ENCODE assay signal across 8 mouse cellular contexts in genomic region chr3:100916844-100917243, GRCm38 (mm10). TPM values are rescaled to one million over a fixed set of nuclear protein-coding genes. Genes with fewer than 3 reads are reported as not detected.
DNase-seq lines count a peak whose midpoint lies in the region; ATAC-seq and TF ChIP-seq lines count a peak whose summit lies in the region.

No protein-coding gene starts in this region.

- H3K4me2 ChIP-seq in midbrain, postnatal 0 days (ENCODE audit: low read depth, low read length, poor library complexity, severe bottlenecking) = no peak overlapping the region

- no peak overlapping the region for H3K4me3 ChIP-seq in midbrain, postnatal 0 days (ENCODE audit: low read depth, low read length)
- no peak overlapping the region for H3K4me3 ChIP-seq in midbrain, embryonic 10.5 days

- TF ChIP-seq CTCF in midbrain, postnatal 0 days (IDR thresholded peaks at IDR 0.05) = peak; percentile 82

- H3K4me1 ChIP-seq in midbrain, postnatal 0 days (ENCODE audit: insufficient read depth, low read length) = no peaks in the 10 kb centered on the region
- peaks cover 4% of the 10 kb centered on the region for H3K4me1 ChIP-seq in midbrain, embryonic 10.5 days

- no peak overlapping the region for H3K9ac ChIP-seq in midbrain, postnatal 0 days (replicated peaks; ENCODE audit: low read length, poor library complexity, severe bottlenecking)

- H3K27ac ChIP-seq in midbrain, postnatal 0 days (ENCODE audit: low read depth, low read length) = no peak overlapping the region
- no peak overlapping the region for H3K27ac ChIP-seq in midbrain, embryonic 10.5 days (replicated peaks)

- peak; percentile 39; the same call in 1 of the 2 replicates for ATAC-seq in frontal cortex, adult (ENCODE audit: low TSS enrichment)
- ATAC-seq in midbrain, postnatal 0 days (ENCODE audit: low FRiP score) = no peak

- H3K9me3 ChIP-seq in midbrain, postnatal 0 days (ENCODE audit: low read length) = no peaks in the 10 kb centered on the region
- no peaks in the 10 kb centered on the region for H3K9me3 ChIP-seq in midbrain, embryonic 10.5 days (replicated peaks)

- 17% methylated on average over 7 of the region's 7 CpGs for WGBS in midbrain, postnatal 0 days
- WGBS in midbrain, embryonic 10.5 days = 28% methylated on average over 7 of the region's 7 CpGs

- DNase-seq in frontal cortex, postnatal 10 days (ENCODE audit: low spot score in 2 of 2) = no peak
- DNase-seq in midbrain, postnatal 0 days (ENCODE audit: low spot score) = peak; percentile 83
- DNase-seq in midbrain, embryonic 10.5 days (ENCODE audit: low spot score) = no peak
- peak; percentile 80 for DNase-seq in embryo, embryonic 11 days
- peak; percentile 59 for DNase-seq in lung, postnatal 25 days (ENCODE audit: low spot score)
- DNase-seq in ovary, postnatal 10 days (ENCODE audit: low spot score) = no peak
- no peak for DNase-seq in urinary bladder, postnatal 4 days (ENCODE audit: low spot score in 2 of 2)

- H3K27me3 ChIP-seq in midbrain, postnatal 0 days (ENCODE audit: insufficient read depth, low read length) = no peaks in the 10 kb centered on the region
- no peaks in the 10 kb centered on the region for H3K27me3 ChIP-seq in midbrain, embryonic 10.5 days (ENCODE audit: low read depth, poor library complexity, severe bottlenecking)

- no peaks in the 10 kb centered on the region for H3K36me3 ChIP-seq in midbrain, postnatal 0 days (ENCODE audit: insufficient read depth, low read length)
- H3K36me3 ChIP-seq in midbrain, embryonic 10.5 days = no peaks in the 10 kb centered on the region

RNA-seq across cellular contexts. Expression of gene Trim45, which starts 5.2 kb away (rescaled TPM):
- total RNA-seq in midbrain, postnatal 0 days (2014; rRNA removed) = 6.7 and 8.9 TPM in 2 replicates
- polyA plus RNA-seq in midbrain, postnatal 0 days (2015; fragmentation: Nextera tagmentation; extraction: Ambion mirVana) = 5.1 and 5.8 TPM in 2 replicates
- polyA plus RNA-seq in midbrain, embryonic 10.5 days (2016; fragmentation: Nextera tagmentation; extraction: Ambion mirVana) = 5.3 and 6.1 TPM in 2 replicates

RNA-seq across cellular contexts. Expression of gene Ttf2, which starts 52.6 kb away (rescaled TPM):
- 3.6 and 3.7 TPM in 2 replicates for total RNA-seq in midbrain, postnatal 0 days (2014; rRNA removed)
- polyA plus RNA-seq in midbrain, postnatal 0 days (2015; fragmentation: Nextera tagmentation; extraction: Ambion mirVana) = 1.5 and 1.9 TPM in 2 replicates
- 29.3 and 30.1 TPM in 2 replicates for polyA plus RNA-seq in midbrain, embryonic 10.5 days (2016; fragmentation: Nextera tagmentation; extraction: Ambion mirVana)

Comparison
In these comparisons a context has a peak if more than half of its experiments do, and no peak if none do; other contexts are left out.
1. DNase-seq: peak in midbrain, postnatal 0 days (single experiment), embryo, embryonic 11 days (single experiment) and lung, postnatal 25 days (single experiment); none in frontal cortex, postnatal 10 days (0 of 2), midbrain, embryonic 10.5 days (single experiment), ovary, postnatal 10 days (single experiment) and urinary bladder, postnatal 4 days (0 of 2).
2. RNA of gene Ttf2, which starts 52.6 kb away (polyA plus RNA-seq): 29.3 to 30.1 TPM in midbrain, embryonic 10.5 days; 1.5 to 1.9 TPM in midbrain, postnatal 0 days; every median in the first group is over 10 times any median in the second.